Mouse (Mus musculus): ENCODE data around the gene Spock1. TPM values are rescaled to one million over a fixed set of nuclear protein-coding genes. Genes with fewer than 3 reads are reported as not detected.

Spock1 gene
- total and polyA plus RNA-seq, 3 experiments: not detected

GRCm38 (mm10) chr13:57779146-57779545 lies 129.0 kb downstream of the Spock1 start:
- TF ChIP-seq JUN (IDR thresholded peaks at IDR 0.05; ENCODE audit: insufficient read depth, low read depth, low read length) (no peak), ZKSCAN1 (IDR thresholded peaks at IDR 0.05; ENCODE audit: borderline replicate concordance, low read depth, low read length) (no peak), JUND (conservative IDR thresholded peaks at IDR 0.05; ENCODE audit: low read depth, low read length) (no peak), ZC3H11A (IDR thresholded peaks at IDR 0.05; ENCODE audit: low read depth, low read length) (no peak), ELF1 (IDR thresholded peaks at IDR 0.05; ENCODE audit: low read depth, low read length) (no peak), PAX5 (IDR thresholded peaks at IDR 0.05; ENCODE audit: low read length) (no peak), EP300 (IDR thresholded peaks at IDR 0.05; ENCODE audit: low read length) (no peak), MAX (IDR thresholded peaks at IDR 0.05; ENCODE audit: low read length) (no peak), ZNF384 (IDR thresholded peaks at IDR 0.05; ENCODE audit: low read depth, low read length) (no peak), BHLHE40 (IDR thresholded peaks at IDR 0.05; ENCODE audit: low read depth, low read length) (no peak), CTCF (conservative IDR thresholded peaks at IDR 0.05 in 1 of 2, IDR thresholded peaks at IDR 0.05 in 1 of 2; ENCODE audit: low read depth in 2 of 2, low read length in 2 of 2) (no peak), MAFK (IDR thresholded peaks at IDR 0.05; ENCODE audit: insufficient replicate concordance, low read length) (no peak), POLR2AphosphoS2 (IDR thresholded peaks at IDR 0.05; ENCODE audit: low read depth, low read length) (no peak), POLR2A (IDR thresholded peaks at IDR 0.05; ENCODE audit: low read depth, low read length) (no peak), E2F4 (IDR thresholded peaks at IDR 0.05; ENCODE audit: insufficient replicate concordance, low read depth, low read length) (no peak)
- in situ Hi-C loops (cut with MboI; ENCODE audit: low pct_ligation_motif_present, low pct_unique_long_range_greater_than_20kb, low sequenced_read_pairs): no loop called here
- no peak for DNase-seq (ENCODE audit: extremely low read depth)
- Histone ChIP-seq H3K36me3 (replicated peaks in 1 of 2; ENCODE audit: control insufficient read depth in 1 of 2, insufficient read depth in 1 of 2, low read length in 1 of 2) (no peaks in the 10 kb centered on the region), H3K27me3 (replicated peaks) (no peaks in the 10 kb centered on the region), H3K27ac (ENCODE audit: insufficient read depth, low read depth) (no peak overlapping the region), H3K79me2 (replicated peaks; ENCODE audit: control insufficient read depth, extremely low read depth, insufficient read depth, poor library complexity, severe bottlenecking) (no peaks in the 10 kb centered on the region), H3K9me3 (replicated peaks; ENCODE audit: low read length) (peaks cover 88% of the 10 kb centered on the region), H3K4me2 (ENCODE audit: insufficient read depth, low read depth, poor library complexity, severe bottlenecking) (no peak overlapping the region), H3K4me3 (replicated peaks in 1 of 3; ENCODE audit: low read depth in 2 of 3, low read length in 2 of 3, poor library complexity in 1 of 3) (peak overlapping the region in 1 of 3 experiments; percentile 18), H3K4me1 (ENCODE audit: control insufficient read depth in 1 of 2, insufficient read depth in 2 of 2) (no peaks in the 10 kb centered on the region), H3K9ac (ENCODE audit: insufficient read depth, low read depth) (no peak overlapping the region)
- dilution Hi-C loops (cut with MboI; ENCODE audit: extremely low pct_ligation_motif_present, extremely low pct_unique_long_range_greater_than_20kb, low sequenced_read_pairs): no loop called here

GRCm38 (mm10) chr13:57778524-57778923 lies 129.6 kb downstream of the Spock1 start:
- in situ Hi-C loops (cut with MboI; ENCODE audit: low pct_ligation_motif_present, low pct_unique_long_range_greater_than_20kb, low sequenced_read_pairs): no loop called here
- Histone ChIP-seq H3K9me3 (replicated peaks; ENCODE audit: low read length) (peaks cover 88% of the 10 kb centered on the region), H3K27ac (ENCODE audit: insufficient read depth, low read depth) (no peak overlapping the region), H3K79me2 (replicated peaks; ENCODE audit: control insufficient read depth, extremely low read depth, insufficient read depth, poor library complexity, severe bottlenecking) (no peaks in the 10 kb centered on the region), H3K36me3 (replicated peaks in 1 of 2; ENCODE audit: control insufficient read depth in 1 of 2, insufficient read depth in 1 of 2, low read length in 1 of 2) (no peaks in the 10 kb centered on the region), H3K4me1 (ENCODE audit: control insufficient read depth in 1 of 2, insufficient read depth in 2 of 2) (no peaks in the 10 kb centered on the region), H3K27me3 (replicated peaks) (no peaks in the 10 kb centered on the region), H3K9ac (ENCODE audit: insufficient read depth, low read depth) (no peak overlapping the region), H3K4me3 (replicated peaks in 1 of 3; ENCODE audit: low read depth in 2 of 3, low read length in 2 of 3, poor library complexity in 1 of 3) (no peak overlapping the region), H3K4me2 (ENCODE audit: insufficient read depth, low read depth, poor library complexity, severe bottlenecking) (no peak overlapping the region)
- TF ChIP-seq MXI1 (IDR thresholded peaks at IDR 0.05; ENCODE audit: low read depth, low read length) (no peak), POLR2AphosphoS2 (IDR thresholded peaks at IDR 0.05; ENCODE audit: low read depth, low read length) (no peak), MEF2A (IDR thresholded peaks at IDR 0.05; ENCODE audit: borderline replicate concordance, low read depth, low read length) (no peak), MYC (IDR thresholded peaks at IDR 0.05; ENCODE audit: low read depth, low read length) (no peak), PAX5 (IDR thresholded peaks at IDR 0.05; ENCODE audit: low read length) (no peak), GABPA (IDR thresholded peaks at IDR 0.05; ENCODE audit: insufficient replicate concordance, low read depth, low read length) (no peak), HCFC1 (IDR thresholded peaks at IDR 0.05; ENCODE audit: low read depth, low read length) (no peak), MAZ (IDR thresholded peaks at IDR 0.05; ENCODE audit: low read depth, low read length) (no peak), SMC3 (IDR thresholded peaks at IDR 0.05; ENCODE audit: low read depth, low read length) (no peak), E2F4 (IDR thresholded peaks at IDR 0.05; ENCODE audit: insufficient replicate concordance, low read depth, low read length) (no peak), ELF1 (IDR thresholded peaks at IDR 0.05; ENCODE audit: low read depth, low read length) (no peak), MAX (IDR thresholded peaks at IDR 0.05; ENCODE audit: low read length) (no peak), JUND (conservative IDR thresholded peaks at IDR 0.05; ENCODE audit: low read depth, low read length) (no peak), EP300 (IDR thresholded peaks at IDR 0.05; ENCODE audit: low read length) (no peak), UBTF (IDR thresholded peaks at IDR 0.05; ENCODE audit: low read depth, low read length) (no peak), MAFK (IDR thresholded peaks at IDR 0.05; ENCODE audit: insufficient replicate concordance, low read length) (no peak), IRF4 (IDR thresholded peaks at IDR 0.05; ENCODE audit: low read depth, low read length) (no peak)
- dilution Hi-C loops (cut with MboI; ENCODE audit: extremely low pct_ligation_motif_present, extremely low pct_unique_long_range_greater_than_20kb, low sequenced_read_pairs): no loop called here
- DNase-seq (ENCODE audit: extremely low read depth): no peak
